Mouse (Mus musculus) E14TG2a.4 (cell line): Measurements from ENCODE around the gene Taf1.

Experiments used
- H3K27me3 ChIP-seq: 2 replicates; pipeline ENCODE4 v1.6.1; 2014; ENCODE audit warnings: low read length, control low read depth; ENCODE audit not compliant: insufficient read depth
- H3K36me3 ChIP-seq: 2 replicates; pipeline ENCODE4 v1.6.1; 2014; ENCODE audit warnings: low read length, control low read depth; ENCODE audit not compliant: insufficient read depth
- H3K4me1 ChIP-seq: replicated peaks from 2 replicates; pipeline ENCODE4 v1.6.1; 2014; ENCODE audit warnings: low read depth, low read length, control low read depth
- H3K4me3 ChIP-seq: replicated peaks from 2 replicates; pipeline ENCODE4 v1.5.1; 2014; ENCODE audit warnings: mild to moderate bottlenecking, low read length
- H3K9me3 ChIP-seq: 2 replicates; pipeline ENCODE4 v1.6.1; 2014; ENCODE audit warnings: low read length, control low read depth
- CTCF ChIP-seq: conservative IDR thresholded peaks from 2 replicates; pipeline ENCODE4 v1.5.1; 2014; ENCODE audit warnings: low read length
- NANOG ChIP-seq: IDR thresholded peaks from 2 replicates; pipeline ENCODE4 v1.6.1; 2014; ENCODE audit warnings: borderline replicate concordance, low read length, mixed read lengths
- POU5F1 ChIP-seq: IDR thresholded peaks from 2 replicates; pipeline ENCODE4 v1.6.1; 2014; ENCODE audit warnings: low read length, borderline replicate concordance

Taf1 gene

DNA sequence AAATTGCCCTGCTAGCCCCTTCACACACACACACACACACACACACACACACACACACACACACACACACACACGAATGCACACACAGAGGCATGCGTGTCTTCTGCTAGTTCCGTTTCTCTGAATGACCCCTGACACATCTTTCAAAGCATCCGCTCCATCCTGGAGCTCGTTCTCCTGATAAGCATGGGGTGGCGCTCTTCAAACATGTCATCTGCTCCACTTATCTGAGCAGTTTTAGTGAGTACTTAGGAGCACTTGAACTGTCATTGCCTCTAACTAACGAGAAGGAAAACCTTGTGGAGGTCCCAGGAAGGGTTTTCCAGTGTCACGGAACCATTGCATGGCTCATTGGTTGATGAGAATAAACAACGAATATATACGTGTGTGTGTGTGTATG, 85.4 kb downstream of the Taf1 start:
- Histone ChIP-seq H3K27me3 (no peaks in the 10 kb centered on the region), H3K4me1 (peaks cover 8% of the 10 kb centered on the region), H3K36me3 (no peaks in the 10 kb centered on the region), H3K4me3 (no peak overlapping the region), H3K9me3 (no peaks in the 10 kb centered on the region)
- no peak for TF ChIP-seq POU5F1
- TF ChIP-seq CTCF, result no peak
- no peak for TF ChIP-seq NANOG

DNA sequence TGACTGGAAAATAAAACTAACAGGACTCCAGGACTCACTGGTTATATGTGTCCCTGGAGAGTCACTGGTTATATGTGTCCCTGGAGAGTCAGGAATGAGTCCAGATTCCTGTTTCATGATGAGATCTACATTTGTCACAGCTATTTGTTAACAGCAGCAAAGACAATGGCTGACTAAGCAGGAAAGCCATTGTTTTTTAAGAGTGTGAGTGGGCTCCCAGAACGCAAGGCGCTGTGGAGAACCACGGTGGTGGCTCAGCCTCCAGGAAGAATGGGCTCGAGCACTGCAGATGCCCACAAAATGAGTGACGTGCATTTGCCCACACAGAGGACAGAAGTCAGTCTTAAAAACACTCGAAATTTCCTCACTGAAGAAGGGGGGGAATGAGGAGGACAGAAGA, 87.8 kb downstream of the Taf1 start:
- no peaks in the 10 kb centered on the region for H3K27me3 ChIP-seq
- H3K36me3 ChIP-seq, result no peaks in the 10 kb centered on the region
- H3K4me1 ChIP-seq, result peaks cover 8% of the 10 kb centered on the region
- H3K9me3 ChIP-seq, result no peaks in the 10 kb centered on the region
- no peak overlapping the region for H3K4me3 ChIP-seq
- TF ChIP-seq CTCF (no peak), NANOG (no peak), POU5F1 (no peak)

DNA sequence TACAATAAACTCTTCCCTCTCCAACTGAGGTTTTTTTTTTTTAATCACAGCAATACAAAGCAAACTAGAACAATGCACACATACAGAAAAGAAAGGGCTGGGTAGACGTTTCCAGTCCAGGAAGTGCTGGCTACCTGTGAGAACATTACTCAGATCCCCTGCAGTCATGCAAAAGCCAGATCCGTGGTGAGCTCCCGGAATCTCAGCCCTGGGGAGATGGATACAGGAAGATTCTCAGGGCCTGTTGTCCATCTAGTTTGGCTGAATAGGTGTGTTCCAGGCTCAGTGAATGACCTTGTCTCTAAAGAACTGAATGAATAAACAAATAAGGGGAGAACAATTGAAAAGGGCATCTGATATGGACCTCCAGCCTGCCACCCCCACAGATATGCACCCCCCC, 90.0 kb downstream of the Taf1 start:
- Histone ChIP-seq H3K9me3 (no peaks in the 10 kb centered on the region), H3K27me3 (no peaks in the 10 kb centered on the region), H3K36me3 (no peaks in the 10 kb centered on the region), H3K4me3 (no peak overlapping the region), H3K4me1 (peaks cover 8% of the 10 kb centered on the region)
- TF ChIP-seq NANOG, result no peak
- TF ChIP-seq POU5F1, result no peak

DNA sequence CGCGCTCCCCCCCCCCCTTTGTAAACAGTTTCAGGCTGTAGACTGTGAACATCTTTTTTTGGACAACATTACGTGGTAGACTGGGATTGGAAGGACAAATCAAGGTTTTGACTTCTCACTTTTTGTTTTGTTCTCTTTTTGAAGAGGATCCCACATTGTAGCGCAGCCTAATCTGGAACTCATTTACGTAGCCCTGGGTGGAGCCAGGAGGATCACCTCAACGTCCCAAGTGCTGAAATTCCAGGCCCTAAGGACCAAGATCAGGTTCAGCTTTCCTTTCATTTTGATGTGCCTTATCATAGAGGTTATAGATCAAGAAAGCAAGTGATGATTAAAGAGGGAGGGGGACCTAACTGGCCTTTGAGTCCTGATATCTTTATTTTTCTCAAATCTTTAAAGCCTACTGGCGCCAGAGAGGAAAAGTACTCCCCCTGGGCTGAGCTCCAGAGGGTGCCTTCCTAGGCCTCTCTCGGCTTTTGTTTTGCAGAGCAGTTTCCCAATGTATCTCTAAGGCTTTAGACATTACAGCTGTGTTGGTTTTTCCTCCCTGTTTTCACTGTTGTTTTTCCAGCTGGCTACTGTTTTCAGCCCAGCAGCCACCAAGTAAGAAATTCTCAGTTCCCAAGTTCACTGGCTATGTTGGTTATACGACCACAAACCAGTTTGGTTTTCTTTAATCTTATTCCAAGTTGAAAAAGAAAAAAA, 104.4 kb downstream of the Taf1 start:
- H3K9me3 ChIP-seq, result no peaks in the 10 kb centered on the region
- H3K27me3 ChIP-seq, result no peaks in the 10 kb centered on the region; the same call in 1 of the 2 replicates
- peaks cover 34% of the 10 kb centered on the region for H3K4me1 ChIP-seq
- H3K36me3 ChIP-seq, result no peaks in the 10 kb centered on the region
- H3K4me3 ChIP-seq, result no peak overlapping the region; the same call in 1 of the 2 replicates
- no peak for TF ChIP-seq CTCF

DNA sequence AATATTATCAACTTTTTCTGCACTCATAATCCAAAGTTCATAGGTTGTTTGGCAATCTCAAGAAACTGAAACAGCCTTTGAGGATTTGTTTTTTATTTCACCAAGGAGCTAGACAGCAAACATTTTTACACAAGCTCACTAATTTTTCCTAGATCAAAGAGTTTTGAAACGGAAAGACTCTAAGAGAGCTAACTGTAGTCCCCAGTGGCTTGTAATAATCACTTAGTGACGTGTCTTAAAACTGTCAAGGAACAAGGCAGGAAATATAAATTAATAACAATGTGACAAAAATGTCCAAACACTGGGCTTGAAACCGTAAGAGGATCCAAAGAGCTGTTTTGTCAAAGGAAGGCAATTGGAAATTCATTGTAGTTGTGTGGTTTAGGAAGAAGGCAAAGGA, 106.3 kb downstream of the Taf1 start:
- no peaks in the 10 kb centered on the region; the same call in 1 of the 2 replicates for H3K27me3 ChIP-seq
- no peaks in the 10 kb centered on the region for H3K9me3 ChIP-seq
- H3K36me3 ChIP-seq, result peaks cover 9% of the 10 kb centered on the region
- H3K4me1 ChIP-seq, result peaks cover 43% of the 10 kb centered on the region
- no peak for TF ChIP-seq CTCF
- no peak for TF ChIP-seq NANOG
- TF ChIP-seq POU5F1, result no peak
- peak overlapping the region; percentile 87; the same call in 1 of the 2 replicates for H3K4me3 ChIP-seq

DNA sequence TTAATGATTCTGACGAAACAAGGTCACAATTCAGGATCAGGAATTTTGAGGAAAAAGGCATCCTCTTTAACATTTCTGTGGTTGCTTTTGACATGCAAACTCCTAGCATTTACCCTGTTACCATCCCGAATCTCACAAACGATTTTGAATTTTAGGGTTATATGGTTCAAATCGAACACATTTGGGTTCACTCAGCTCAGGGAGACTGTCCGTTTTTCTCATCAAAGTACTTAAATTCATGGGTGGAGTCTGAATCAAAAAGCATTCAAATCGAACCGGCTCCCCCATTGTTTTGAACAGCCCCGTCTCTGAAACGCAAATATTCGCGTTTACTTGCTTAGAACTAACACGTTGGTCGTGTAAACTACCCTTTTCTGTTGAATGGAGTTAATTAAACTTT, 106.8 kb downstream of the Taf1 start:
- TF ChIP-seq CTCF, result no peak
- TF ChIP-seq POU5F1, result no peak
- TF ChIP-seq NANOG, result peak; percentile 46; the same call in 1 of the 2 replicates

DNA sequence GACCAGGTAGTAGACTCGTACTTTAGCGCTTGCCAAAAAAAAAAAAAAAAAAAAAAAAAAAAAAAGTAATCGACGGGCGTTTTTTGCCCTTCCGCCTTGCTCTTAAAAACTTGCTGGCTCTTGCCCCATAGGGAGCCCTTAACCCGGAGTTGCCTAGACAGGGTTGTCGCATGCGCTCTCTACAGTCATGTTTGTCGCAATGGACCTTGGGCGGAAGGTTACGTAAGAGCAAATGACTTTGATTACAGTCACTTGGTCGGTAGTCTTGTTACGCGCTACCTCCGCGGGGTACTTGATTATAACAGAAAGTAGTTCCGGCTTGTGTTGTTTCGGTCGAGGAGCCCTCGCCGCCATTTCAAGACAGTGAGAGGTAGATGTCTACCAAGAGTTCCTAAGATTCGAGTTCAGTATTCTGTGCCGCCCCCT, 107.2 kb downstream of the Taf1 start, which contains the start of gene Ogt:
Ogt (plus strand) TSS at position 320 of the 426 bp plus-strand sequence.
- H3K27me3 ChIP-seq, result no peaks in the 10 kb centered on the region; the same call in 1 of the 2 replicates
- peaks cover 46% of the 10 kb centered on the region for H3K4me1 ChIP-seq
- TF ChIP-seq POU5F1 (no peak), NANOG (no peak), CTCF (no peak)
- peak within 1 kb of the TSS; percentile 87 for H3K4me3 ChIP-seq
- H3K36me3 ChIP-seq, result peaks cover 12% of the 10 kb centered on the region
- no peaks in the 10 kb centered on the region for H3K9me3 ChIP-seq

More for the DNA sequence above, 106.8 kb downstream of the Taf1 start:
- Histone ChIP-seq H3K4me1 (peaks cover 46% of the 10 kb centered on the region), H3K36me3 (peaks cover 12% of the 10 kb centered on the region), H3K4me3 (peak overlapping the region; percentile 87), H3K27me3 (no peaks in the 10 kb centered on the region; the same call in 1 of the 2 replicates), H3K9me3 (no peaks in the 10 kb centered on the region)

DNA sequence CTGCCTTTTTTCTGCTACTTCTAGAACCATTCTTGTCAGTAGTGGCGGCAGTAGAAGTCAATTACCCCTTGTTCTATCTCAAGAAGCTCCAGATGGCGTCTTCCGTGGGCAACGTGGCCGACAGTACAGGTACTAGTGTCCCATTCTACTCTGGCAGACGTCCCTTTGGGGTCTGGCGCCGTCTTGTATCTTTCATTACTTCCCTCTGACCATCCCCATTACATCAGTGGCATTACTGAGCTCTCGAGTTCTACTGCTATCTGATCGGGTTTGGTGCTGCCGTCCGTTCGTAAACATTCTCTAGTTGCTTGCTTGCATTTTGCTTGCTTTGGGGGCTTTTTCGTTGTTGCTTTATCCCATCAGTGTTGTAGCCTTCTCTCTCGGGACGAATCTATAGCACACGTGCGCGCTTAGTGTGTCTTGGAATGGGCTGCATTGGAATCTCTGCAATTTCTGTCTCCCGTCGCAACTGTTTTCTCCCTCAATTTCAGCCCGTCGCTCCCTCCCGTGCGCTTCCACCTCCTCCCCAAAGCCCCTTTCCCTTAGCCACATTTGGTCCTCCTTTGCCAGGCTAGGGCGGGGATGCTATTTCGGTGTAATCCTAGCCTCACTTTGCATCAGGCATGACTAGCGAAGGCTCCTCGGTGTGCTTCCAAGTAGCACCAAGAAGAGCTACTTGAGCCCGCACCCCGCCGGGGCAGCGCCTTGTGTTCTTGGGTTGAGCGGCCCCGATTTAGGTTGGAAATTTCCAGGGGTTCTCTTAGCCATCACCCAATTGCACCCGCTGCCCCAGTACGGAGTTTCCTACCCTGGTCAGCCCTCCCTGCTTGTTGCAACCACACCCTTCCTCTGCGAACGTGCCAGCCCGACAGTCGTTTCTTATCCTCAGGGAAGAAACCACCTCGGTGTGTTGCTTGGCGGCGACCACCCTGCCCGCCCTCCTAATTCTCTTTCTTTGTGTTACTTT, 107.9 kb downstream of the Taf1 start:
- H3K27me3 ChIP-seq, result no peaks in the 10 kb centered on the region; the same call in 1 of the 2 replicates
- TF ChIP-seq POU5F1, result no peak
- no peak for TF ChIP-seq CTCF
- TF ChIP-seq NANOG, result no peak
- H3K36me3 ChIP-seq, result peaks cover 16% of the 10 kb centered on the region
- peak overlapping the region; percentile 87 for H3K4me3 ChIP-seq
- H3K4me1 ChIP-seq, result peaks cover 49% of the 10 kb centered on the region
- H3K9me3 ChIP-seq, result no peaks in the 10 kb centered on the region
